Mouse (Mus musculus): ENCODE measurements around the gene Dnpep. TPM values are rescaled to one million over a fixed set of nuclear protein-coding genes. Genes with fewer than 3 reads are reported as not detected.

The Dnpep gene
- polyA plus RNA-seq, 1 experiment from 2014 or later = 111 TPM

- WGBS = 71% methylated on average over 5 of the region's 5 CpGs
- Histone ChIP-seq H3K27ac (no peak overlapping the region), H3K4me3 (replicated peaks) (no peak overlapping the region), H3K4me2 (no peak overlapping the region), H3K9ac (replicated peaks) (no peak overlapping the region), H3K4me1 (replicated peaks) (peaks cover 32% of the 10 kb centered on the region), H3K9me3 (no peaks in the 10 kb centered on the region), H3K36me3 (no peaks in the 10 kb centered on the region), H3K27me3 (no peaks in the 10 kb centered on the region; the same call in 1 of the 2 replicates)
- ATAC-seq (ENCODE audit: insufficient number of reproducible peaks, insufficient read depth, low FRiP score, low TSS enrichment, low read depth) = no peak
These were observed 29.5 kb upstream of the Dnpep start for GRCm38 (mm10) chr1:75347279-75347678.

GRCm38 (mm10) chr1:75345036-75345935 lies 27.5 kb upstream of the Dnpep start:
- H3K4me2 ChIP-seq = peak overlapping the region; percentile 33
- H3K4me3 ChIP-seq (replicated peaks) = no peak overlapping the region

GRCm38 (mm10) chr1:75344291-75345035 lies 26.7 kb upstream of the Dnpep start:
- H3K4me3 ChIP-seq (replicated peaks) = no peak overlapping the region
- H3K27me3 ChIP-seq = no peaks in the 10 kb centered on the region; the same call in 1 of the 2 replicates
- no peaks in the 10 kb centered on the region for H3K9me3 ChIP-seq
- peak overlapping the region; percentile 33 for H3K4me2 ChIP-seq
- peak; percentile 32; the same call in 1 of the 2 replicates for ATAC-seq (ENCODE audit: insufficient number of reproducible peaks, insufficient read depth, low FRiP score, low TSS enrichment, low read depth)
- no peaks in the 10 kb centered on the region for H3K36me3 ChIP-seq
- H3K27ac ChIP-seq = peak overlapping the region; percentile 59
- no peak overlapping the region for H3K9ac ChIP-seq (replicated peaks)
- 3% methylated on average over 15 of the region's 15 CpGs for WGBS
- peaks cover 42% of the 10 kb centered on the region for H3K4me1 ChIP-seq (replicated peaks)

More at GRCm38 (mm10) chr1:75345036-75345935, 27.5 kb upstream of the Dnpep start:
- H3K27me3 ChIP-seq = no peaks in the 10 kb centered on the region; the same call in 1 of the 2 replicates
- no peaks in the 10 kb centered on the region for H3K36me3 ChIP-seq
- H3K9ac ChIP-seq (replicated peaks) = no peak overlapping the region; the same call in 1 of the 2 replicates
- peaks cover 40% of the 10 kb centered on the region for H3K4me1 ChIP-seq (replicated peaks)
- no peaks in the 10 kb centered on the region for H3K9me3 ChIP-seq
- H3K27ac ChIP-seq = peak overlapping the region; percentile 59; the same call in 1 of the 2 replicates
- WGBS = 26% methylated on average over 20 of the region's 20 CpGs
- peak; percentile 15; the same call in 1 of the 2 replicates for ATAC-seq (ENCODE audit: insufficient number of reproducible peaks, insufficient read depth, low FRiP score, low TSS enrichment, low read depth)

- Histone ChIP-seq H3K4me3 (replicated peaks) (no peak overlapping the region), H3K9ac (replicated peaks) (no peak overlapping the region), H3K4me2 (no peak overlapping the region), H3K27me3 (no peaks in the 10 kb centered on the region; the same call in 1 of the 2 replicates), H3K9me3 (no peaks in the 10 kb centered on the region), H3K36me3 (no peaks in the 10 kb centered on the region), H3K27ac (no peak overlapping the region), H3K4me1 (replicated peaks) (peaks cover 51% of the 10 kb centered on the region)
- no peak for ATAC-seq (ENCODE audit: insufficient number of reproducible peaks, insufficient read depth, low FRiP score, low TSS enrichment, low read depth)
- 0% methylated on average over 8 of the region's 8 CpGs for WGBS
These were observed 25.2 kb upstream of the Dnpep start for GRCm38 (mm10) chr1:75342874-75343416.

GRCm38 (mm10) chr1:75340519-75340918 lies 22.7 kb upstream of the Dnpep start:
- no peak overlapping the region; the same call in 1 of the 2 replicates for H3K9ac ChIP-seq (replicated peaks)
- WGBS = 78% methylated on average over 2 of the region's 2 CpGs

GRCm38 (mm10) chr1:75339337-75339736 lies 21.5 kb upstream of the Dnpep start:
- Histone ChIP-seq H3K4me2 (peak overlapping the region; percentile 40), H3K36me3 (no peaks in the 10 kb centered on the region), H3K4me1 (replicated peaks) (peaks cover 53% of the 10 kb centered on the region), H3K9ac (replicated peaks) (peak overlapping the region; percentile 45; the same call in 1 of the 2 replicates), H3K9me3 (no peaks in the 10 kb centered on the region), H3K27me3 (no peaks in the 10 kb centered on the region), H3K27ac (peak overlapping the region; percentile 91), H3K4me3 (replicated peaks) (no peak overlapping the region)
- WGBS = 29% methylated on average over 9 of the region's 9 CpGs
- ATAC-seq (ENCODE audit: insufficient number of reproducible peaks, insufficient read depth, low FRiP score, low TSS enrichment, low read depth) = no peak

More at GRCm38 (mm10) chr1:75340519-75340918, 22.7 kb upstream of the Dnpep start:
- H3K36me3 ChIP-seq = no peaks in the 10 kb centered on the region
- no peak overlapping the region for H3K4me2 ChIP-seq
- no peaks in the 10 kb centered on the region; the same call in 1 of the 2 replicates for H3K27me3 ChIP-seq
- no peak for ATAC-seq (ENCODE audit: insufficient number of reproducible peaks, insufficient read depth, low FRiP score, low TSS enrichment, low read depth)
- 0 out of 2 replicates have a peak overlapping the region, but pooled peaks have one; percentile 25 for H3K27ac ChIP-seq
- H3K9me3 ChIP-seq = no peaks in the 10 kb centered on the region
- H3K4me3 ChIP-seq (replicated peaks) = no peak overlapping the region
- peaks cover 65% of the 10 kb centered on the region for H3K4me1 ChIP-seq (replicated peaks)

- peak overlapping the region; percentile 91 for H3K27ac ChIP-seq
- ATAC-seq (ENCODE audit: insufficient number of reproducible peaks, insufficient read depth, low FRiP score, low TSS enrichment, low read depth) = peak; percentile 46
- H3K9me3 ChIP-seq = no peaks in the 10 kb centered on the region
- no peak overlapping the region for H3K4me3 ChIP-seq (replicated peaks)
- H3K9ac ChIP-seq (replicated peaks) = no peak overlapping the region; the same call in 1 of the 2 replicates
- WGBS = 5% methylated on average over 11 of the region's 11 CpGs
- no peaks in the 10 kb centered on the region for H3K36me3 ChIP-seq
- H3K4me1 ChIP-seq (replicated peaks) = peaks cover 44% of the 10 kb centered on the region
- peak overlapping the region; percentile 40 for H3K4me2 ChIP-seq
- no peaks in the 10 kb centered on the region for H3K27me3 ChIP-seq
These were observed 20.4 kb upstream of the Dnpep start for GRCm38 (mm10) chr1:75338091-75338694.

- Histone ChIP-seq H3K36me3 (no peaks in the 10 kb centered on the region), H3K9ac (replicated peaks) (no peak overlapping the region), H3K9me3 (no peaks in the 10 kb centered on the region), H3K4me2 (no peak overlapping the region), H3K27me3 (no peaks in the 10 kb centered on the region), H3K4me1 (replicated peaks) (peaks cover 44% of the 10 kb centered on the region), H3K4me3 (replicated peaks) (no peak overlapping the region), H3K27ac (peak overlapping the region; percentile 91)
- no peak for ATAC-seq (ENCODE audit: insufficient number of reproducible peaks, insufficient read depth, low FRiP score, low TSS enrichment, low read depth)
- 58% methylated on average over 9 of the region's 9 CpGs for WGBS
These were observed 19.3 kb upstream of the Dnpep start for GRCm38 (mm10) chr1:75337097-75337496.

- Histone ChIP-seq H3K27me3 (no peaks in the 10 kb centered on the region), H3K9ac (replicated peaks) (no peak overlapping the region), H3K4me2 (no peak overlapping the region), H3K27ac (no peak overlapping the region), H3K4me3 (replicated peaks) (no peak overlapping the region), H3K4me1 (replicated peaks) (peaks cover 41% of the 10 kb centered on the region), H3K9me3 (no peaks in the 10 kb centered on the region), H3K36me3 (no peaks in the 10 kb centered on the region)
- ATAC-seq (ENCODE audit: insufficient number of reproducible peaks, insufficient read depth, low FRiP score, low TSS enrichment, low read depth) = no peak
- WGBS = 50% methylated on average over 3 of the region's 3 CpGs
These were observed 18.7 kb upstream of the Dnpep start for GRCm38 (mm10) chr1:75336461-75336860.

GRCm38 (mm10) chr1:75331271-75331670 lies 13.5 kb upstream of the Dnpep start:
- no peak overlapping the region for H3K9ac ChIP-seq (replicated peaks)

More at GRCm38 (mm10) chr1:75331271-75331670, 13.5 kb upstream of the Dnpep start:
- Histone ChIP-seq H3K9me3 (peaks cover 6% of the 10 kb centered on the region), H3K4me3 (replicated peaks) (no peak overlapping the region), H3K27ac (no peak overlapping the region), H3K4me2 (no peak overlapping the region), H3K27me3 (no peaks in the 10 kb centered on the region), H3K36me3 (no peaks in the 10 kb centered on the region), H3K4me1 (replicated peaks) (peaks cover under 1% of the 10 kb centered on the region; the same call in 1 of the 2 replicates)
- WGBS = 63% methylated on average over 1 of the region's 1 CpGs
- ATAC-seq (ENCODE audit: insufficient number of reproducible peaks, insufficient read depth, low FRiP score, low TSS enrichment, low read depth) = no peak
